Mouse (Mus musculus) thymus, postnatal 4 days (tissue): Measurements from ENCODE around the gene Gm21953.
"Not testable (repeated sequence)": the region's sequence is repeated elsewhere in the genome, so short reads cannot be mapped to it uniquely, and the experiment has no call there.

Experiments used
- DNase-seq: peaks from one replicate; pipeline ENCODE4 v3.0.0; 2021

Gene Gm21953

GRCm38 (mm10) chr4:42293967-42294366, at the start of gene Gm21953:
Gene Gm21953, plus strand, starts transcription at chr4:42294267.
- not testable (repeated sequence) for DNase-seq

DNA sequence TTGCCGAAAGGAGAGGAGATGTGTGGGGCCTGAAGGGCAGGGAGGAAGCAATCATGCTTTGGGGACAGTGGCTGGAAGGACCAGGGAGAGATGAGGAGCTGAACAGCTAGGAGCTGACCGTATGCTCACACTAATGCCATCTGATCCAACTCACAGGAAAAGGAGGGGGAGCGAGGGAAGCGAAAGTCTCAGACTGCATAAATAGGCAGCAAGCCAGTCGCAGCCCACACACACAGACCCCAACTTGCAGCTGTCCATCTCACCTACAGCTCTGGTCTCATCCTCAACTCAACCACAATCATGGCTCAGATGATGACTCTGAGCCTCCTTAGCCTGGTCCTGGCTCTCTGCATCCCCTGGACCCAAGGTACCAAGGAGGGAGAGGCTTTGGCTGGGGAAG, 38.6 kb upstream of the Gm21953 start, which contains the start of gene Ccl21b:
Ccl21b (plus strand) TSS at position 301 of the 400 bp plus-strand sequence.
- DNase-seq = not testable (repeated sequence)

DNA sequence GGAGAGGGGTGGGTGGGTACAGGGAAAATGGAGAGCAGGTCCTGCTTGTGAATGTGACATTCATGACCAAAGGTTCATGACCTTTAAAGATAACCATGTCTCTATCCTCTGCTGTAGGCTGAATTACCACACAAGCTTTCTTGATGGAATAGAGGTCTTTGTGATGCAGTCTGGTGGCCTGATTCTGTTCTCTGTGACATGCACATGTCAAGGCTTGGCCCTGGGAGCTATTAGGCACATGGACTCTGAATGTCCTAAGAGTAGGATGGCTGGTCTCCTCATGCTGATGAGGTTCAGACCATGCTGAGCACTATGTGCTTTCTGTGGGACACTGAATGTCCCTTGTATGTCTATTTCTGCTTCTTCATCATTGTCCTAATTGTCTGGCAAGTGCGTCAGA, 24.0 kb downstream of the Gm21953 start, which contains the start of gene Fam205a3:
Fam205a3 (plus strand) TSS at position 301 of the 400 bp plus-strand sequence.
- DNase-seq = not testable (repeated sequence)
